Mouse (Mus musculus) forebrain, embryonic 11.5 days (tissue): ENCODE results near the gene Pde4c. TPM values are rescaled to one million over a fixed set of nuclear protein-coding genes. Genes with fewer than 3 reads are reported as not detected.

Source experiments
- ATAC-seq: fragments of 200-750 bp; cut with Nextera tagmentation; replicated peaks from 2 replicates; pipeline ENCODE4 v1.8.0; 2017; ENCODE audit warnings: moderate TSS enrichment; ENCODE audit not compliant: low FRiP score
- DNase-seq: peaks from one replicate; pipeline ENCODE4 v3.0.0-alpha.2; 2017; ENCODE audit warnings: low spot score
- H3K27ac ChIP-seq: fragments of 300-500 bp; sonication (generic); 2 replicates; pipeline ENCODE4 v1.5.1; 2014; ENCODE audit warnings: low read depth, low read length
- H3K27me3 ChIP-seq: fragments of 300-500 bp; sonication (generic); 2 replicates; pipeline ENCODE4 v1.6.1; 2014; ENCODE audit warnings: mild to moderate bottlenecking, low read length, mixed read lengths; ENCODE audit not compliant: control insufficient read depth, insufficient read depth
- H3K36me3 ChIP-seq: fragments of 300-500 bp; sonication (generic); 2 replicates; pipeline ENCODE4 v1.6.1; 2014; ENCODE audit warnings: mild to moderate bottlenecking, low read length, moderate library complexity, mixed read lengths; ENCODE audit not compliant: control insufficient read depth, insufficient read depth
- H3K4me1 ChIP-seq: fragments of 300-500 bp; sonication (generic); replicated peaks from 2 replicates; pipeline ENCODE4 v1.6.1; 2014; ENCODE audit warnings: low read length, mixed read lengths; ENCODE audit not compliant: control insufficient read depth, insufficient read depth
- H3K4me2 ChIP-seq: fragments of 300-500 bp; sonication (generic); 2 replicates; pipeline ENCODE4 v1.6.1; 2014; ENCODE audit warnings: low read depth, mild to moderate bottlenecking, low read length, moderate library complexity, mixed read lengths; ENCODE audit not compliant: severe bottlenecking
- H3K4me3 ChIP-seq: fragments of 300-500 bp; sonication (generic); 2 replicates; pipeline ENCODE4 v1.5.1; 2014; ENCODE audit warnings: low read depth, low read length
- H3K9ac ChIP-seq: fragments of 300-500 bp; sonication (generic); 2 replicates; pipeline ENCODE4 v1.6.1; 2014; ENCODE audit warnings: low read length
- H3K9me3 ChIP-seq: fragments of 300-500 bp; sonication (generic); 2 replicates; pipeline ENCODE4 v1.6.1; 2016; ENCODE audit warnings: low read length, mixed read lengths; ENCODE audit not compliant: control insufficient read depth
- WGBS: fragments of 180-500 bp; shearing (Covaris S2); extraction: QIAGEN DNeasy Blood & Tissue Kit; methylation state at CpG from one replicate; pipeline ENCODE4 v1.1.7; 2014; 5-methylcytosine and 5-hydroxymethylcytosine counted together
- microRNA-seq: library from miRNA; unstranded; fragments of <30 nt; microRNA quantifications from one replicate; pipeline ENCODE4, GENCODE M21; 2016; ENCODE audit not compliant: insufficient number of aligned reads
- polyA plus RNA-seq: library from polyadenylated mRNA; unstranded; fragments of >200 nt; fragmentation: Nextera tagmentation; extraction: Ambion mirVana; gene quantifications from 2 replicates; pipeline ENCODE4 v1.2.1, GENCODE M21; 2014

Pde4c gene
- polyA plus RNA-seq, 1 experiment from 2014 or later, result 0.13 TPM

- Histone ChIP-seq H3K4me1 (peaks cover 23% of the 10 kb centered on the region), H3K4me2 (peak overlapping the region; percentile 82), H3K36me3 (no peaks in the 10 kb centered on the region), H3K9ac (peak overlapping the region; percentile 71), H3K9me3 (no peaks in the 10 kb centered on the region), H3K4me3 (peak overlapping the region; percentile 58), H3K27ac (no peak overlapping the region), H3K27me3 (peaks cover 25% of the 10 kb centered on the region)
- DNase-seq (no peak), ATAC-seq (peak; percentile 6; the same call in 1 of the 2 replicates)
- WGBS, result under 1% methylated on average over 53 of the region's 54 CpGs
Observed at GRCm38 (mm10) chr8:70796403-70797080, 73.0 kb downstream of the Pde4c start.

DNA sequence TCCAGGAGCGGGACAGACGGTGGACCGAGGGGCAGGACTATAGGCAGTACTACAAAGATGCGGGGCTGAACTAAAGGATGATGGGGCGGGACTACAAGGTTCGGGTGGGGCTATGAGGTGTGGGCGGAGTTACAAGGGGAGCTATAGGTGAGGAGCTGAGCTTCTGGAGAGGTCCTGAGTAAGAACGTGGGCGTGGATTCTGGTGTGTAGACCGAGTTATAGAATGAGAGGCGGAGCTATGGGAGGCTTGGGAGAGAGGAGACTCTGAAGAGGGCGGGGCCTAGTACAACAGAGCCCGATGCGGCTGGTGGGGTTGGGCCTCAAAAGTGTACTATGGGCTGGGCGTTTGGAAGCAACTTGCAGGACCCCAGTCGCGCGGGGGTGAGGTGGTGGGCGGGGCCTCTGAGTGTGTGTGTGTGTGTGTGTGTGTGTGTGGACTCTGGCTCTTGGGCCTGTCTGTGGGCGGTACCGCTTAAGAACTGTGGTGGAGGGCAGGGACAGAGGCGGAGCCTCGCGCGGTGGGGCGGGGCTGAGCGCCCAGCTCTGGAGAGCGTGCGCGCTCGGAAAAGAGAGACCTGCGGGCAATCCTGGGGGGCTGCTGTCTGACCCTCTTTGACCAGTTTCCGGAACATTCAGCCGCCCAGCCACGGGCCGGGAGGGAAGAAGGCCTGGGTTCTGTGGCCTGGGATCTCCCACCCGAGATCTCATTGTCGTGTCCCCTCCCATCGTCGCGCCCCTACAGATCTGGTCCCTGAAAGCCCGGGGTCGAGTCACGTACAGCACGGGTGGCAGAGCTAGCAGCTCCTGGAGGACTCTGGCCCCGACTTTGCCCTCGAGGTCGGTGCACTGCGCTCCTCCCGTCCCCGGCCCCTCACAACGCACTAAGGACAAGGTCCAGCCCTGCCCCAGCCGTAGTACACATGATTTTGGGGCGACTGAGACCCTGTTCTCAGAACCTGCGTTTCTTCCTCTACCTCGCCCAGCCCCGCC, 73.9 kb downstream of the Pde4c start:
- Histone ChIP-seq H3K27ac (no peak overlapping the region), H3K4me2 (peak overlapping the region; percentile 82), H3K4me3 (peak overlapping the region; percentile 58), H3K9ac (peak overlapping the region; percentile 59), H3K36me3 (no peaks in the 10 kb centered on the region), H3K27me3 (peaks cover 25% of the 10 kb centered on the region), H3K9me3 (no peaks in the 10 kb centered on the region), H3K4me1 (peaks cover 22% of the 10 kb centered on the region)
- DNase-seq (peak; percentile 96), ATAC-seq (peak; percentile 86)
- 1% methylated on average over 55 of the region's 57 CpGs for WGBS

- peak overlapping the region; percentile 59; the same call in 1 of the 2 replicates for H3K9ac ChIP-seq
- peaks cover 28% of the 10 kb centered on the region for H3K27me3 ChIP-seq
- no peak overlapping the region for H3K27ac ChIP-seq
- DNase-seq, result no peak
- H3K4me1 ChIP-seq, result peaks cover 16% of the 10 kb centered on the region; the same call in 1 of the 2 replicates
- H3K36me3 ChIP-seq, result no peaks in the 10 kb centered on the region
- H3K9me3 ChIP-seq, result no peaks in the 10 kb centered on the region
- ATAC-seq, result no peak
- peak overlapping the region; percentile 58; the same call in 1 of the 2 replicates for H3K4me3 ChIP-seq
- H3K4me2 ChIP-seq, result peak overlapping the region; percentile 82
- 12% methylated on average over 15 of the region's 15 CpGs for WGBS
Observed at GRCm38 (mm10) chr8:70798281-70798680, 74.8 kb downstream of the Pde4c start.

- Histone ChIP-seq H3K9ac (no peak overlapping the region), H3K9me3 (no peaks in the 10 kb centered on the region), H3K4me3 (no peak overlapping the region), H3K27me3 (peaks cover 40% of the 10 kb centered on the region), H3K4me2 (no peak overlapping the region), H3K4me1 (peaks cover 23% of the 10 kb centered on the region; the same call in 1 of the 2 replicates), H3K27ac (no peak overlapping the region), H3K36me3 (no peaks in the 10 kb centered on the region)
- DNase-seq, result no peak
- 51% methylated on average over 10 of the region's 10 CpGs for WGBS
- ATAC-seq, result no peak
Observed at GRCm38 (mm10) chr8:70800648-70801047, 77.1 kb downstream of the Pde4c start.

Small RNA genes within 50 kb of the gene (microRNA-seq; reads per million reads assigned to microRNA genes)
- not detected for gene Mir7240

Other genes starting within 250 kb of the Pde4c start
- 17.5 and 19.5 TPM in 2 replicates for gene Klhl26, start 246.8 kb upstream of the Pde4c start, polyA plus RNA-seq
- gene Tmem59l, start 236.4 kb upstream of the Pde4c start, polyA plus RNA-seq, result 10.4 and 10.6 TPM in 2 replicates
- 4.9 and 10.9 TPM in 2 replicates for gene Crlf1, start 230.6 kb upstream of the Pde4c start, polyA plus RNA-seq
- gene Rex1bd, start 217.0 kb upstream of the Pde4c start, polyA plus RNA-seq, result 113 and 123 TPM in 2 replicates
- 715 TPM in 2 replicates for gene Uba52, start 212.9 kb upstream of the Pde4c start, polyA plus RNA-seq
- gene Fkbp8, start 196.0 kb upstream of the Pde4c start, polyA plus RNA-seq, result 268 and 290 TPM in 2 replicates
- gene Kxd1, start 195.8 kb upstream of the Pde4c start, polyA plus RNA-seq, result 56.0 and 59.9 TPM in 2 replicates
- 21.8 and 22.2 TPM in 2 replicates for gene Ell, start 184.3 kb upstream of the Pde4c start, polyA plus RNA-seq
- gene Isyna1, start 129.3 kb upstream of the Pde4c start, polyA plus RNA-seq, result 98.1 and 109 TPM in 2 replicates
- 113 and 127 TPM in 2 replicates for gene Ssbp4, start 114.8 kb upstream of the Pde4c start, polyA plus RNA-seq
- gene Lrrc25, start 107.6 kb upstream of the Pde4c start, polyA plus RNA-seq, result 1.2 and 1.4 TPM in 2 replicates
- gene Gdf15, start 91.3 kb upstream of the Pde4c start, polyA plus RNA-seq, result not detected in 2 replicates
- 70.9 and 73.8 TPM in 2 replicates for gene Pgpep1, start 63.3 kb upstream of the Pde4c start, polyA plus RNA-seq
- gene Lsm4, start 50.5 kb upstream of the Pde4c start, polyA plus RNA-seq, result 318 and 346 TPM in 2 replicates
- gene Jund, start 24.8 kb upstream of the Pde4c start, polyA plus RNA-seq, result 128 and 157 TPM in 2 replicates
- not detected in 2 replicates for gene Iqcn, start 20.3 kb upstream of the Pde4c start, polyA plus RNA-seq
- not detected in 2 replicates for gene Gm3336, start 5.2 kb upstream of the Pde4c start, polyA plus RNA-seq
- gene Rab3a, start 31.0 kb downstream of the Pde4c start, polyA plus RNA-seq, result 42.7 and 49.7 TPM in 2 replicates
- 31.0 and 34.1 TPM in 2 replicates for gene Mpv17l2, start 37.2 kb downstream of the Pde4c start, polyA plus RNA-seq
- gene Pik3r2, start 53.0 kb downstream of the Pde4c start, polyA plus RNA-seq, result 58.9 and 61.6 TPM in 2 replicates
- gene Mast3, start 81.3 kb downstream of the Pde4c start, polyA plus RNA-seq, result 15.9 and 17.4 TPM in 2 replicates
- gene Il12rb1, start 84.7 kb downstream of the Pde4c start, polyA plus RNA-seq, result not detected in 2 replicates
- gene Arrdc2, start 116.0 kb downstream of the Pde4c start, polyA plus RNA-seq, result 6.3 and 7.2 TPM in 2 replicates
- gene Kcnn1, start 139.5 kb downstream of the Pde4c start, polyA plus RNA-seq, result 9.0 and 13.4 TPM in 2 replicates
- gene Ccdc124, start 150.2 kb downstream of the Pde4c start, polyA plus RNA-seq, result 165 and 176 TPM in 2 replicates
- gene Slc5a5, start 169.0 kb downstream of the Pde4c start, polyA plus RNA-seq, result 0.43 and 0.44 TPM in 2 replicates
- gene Rpl18a, start 173.7 kb downstream of the Pde4c start, polyA plus RNA-seq, result 2,879 and 3,145 TPM in 2 replicates
- 57.3 and 59.9 TPM in 2 replicates for gene Map1s, start 182.2 kb downstream of the Pde4c start, polyA plus RNA-seq